Mouse (Mus musculus) bone marrow, adult 2 months (tissue): ENCODE measurements at regions not wholly inside any gene's neighbourhood (a gene's known extent, or its start where the extent isn't known, plus 50 kb on each side); places are given as distances from the start of the nearest gene placed in this dataset.

Experiments
- H3K27ac ChIP-seq: fragments of 200-500 bp; 2 replicates; pipeline ENCODE4 v1.5.1; 2012; ENCODE audit warnings: low read depth, mild to moderate bottlenecking, control low read depth, inconsistent platforms, low read length; ENCODE audit not compliant: control insufficient read depth, poor library complexity, insufficient read depth
- H3K4me1 ChIP-seq: fragments of 200-500 bp; 2 replicates; pipeline ENCODE4 v1.6.1; 2011; ENCODE audit warnings: low read length; ENCODE audit not compliant: control insufficient read depth, insufficient read depth
- H3K4me3 ChIP-seq: fragments of 200-500 bp; replicated peaks from 2 replicates; pipeline ENCODE3; 2011; ENCODE audit warnings: mild to moderate bottlenecking, low read depth, low read length, control low read depth; ENCODE audit not compliant: control insufficient read depth
- CTCF ChIP-seq: fragments of 200-500 bp; IDR thresholded peaks from 2 replicates; pipeline ENCODE4 v1.5.1; 2011; ENCODE audit warnings: low read length, control low read depth; ENCODE audit not compliant: control insufficient read depth, insufficient read depth
- POLR2A ChIP-seq: fragments of 200-500 bp; IDR thresholded peaks from 2 replicates; pipeline ENCODE4 v1.6.1; 2011; ENCODE audit warnings: low read depth, mild to moderate bottlenecking, control low read depth, low read length, borderline replicate concordance; ENCODE audit not compliant: control insufficient read depth
- WGBS: fragments of 180-500 bp; shearing (Covaris S2); methylation state at CpG from one replicate; pipeline ENCODE4 v1.1.7; 2018; 5-methylcytosine and 5-hydroxymethylcytosine counted together

DNA sequence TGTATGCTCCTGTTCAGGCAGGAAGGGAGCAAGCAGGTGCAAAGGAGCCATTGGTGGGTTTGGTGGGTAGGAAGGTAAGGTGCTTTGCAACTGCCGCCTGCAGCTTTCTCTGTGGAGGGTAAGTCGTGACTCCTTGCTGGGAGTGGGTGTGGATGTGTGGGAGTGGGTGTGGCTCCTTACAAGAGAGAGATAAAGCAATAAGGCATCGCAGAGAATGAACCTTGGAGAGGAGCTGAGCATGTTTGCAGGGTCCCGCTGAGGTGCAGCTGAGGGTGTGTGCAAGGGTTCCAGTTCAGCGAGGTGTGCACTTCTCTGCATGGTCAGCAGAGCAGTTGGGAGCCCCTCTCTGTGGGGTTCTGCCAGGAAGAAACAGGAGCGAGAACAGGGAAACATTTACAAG is 76.4 kb upstream of the Sgk1 start:
- WGBS = 65% methylated on average over 6 of the region's 6 CpGs

DNA sequence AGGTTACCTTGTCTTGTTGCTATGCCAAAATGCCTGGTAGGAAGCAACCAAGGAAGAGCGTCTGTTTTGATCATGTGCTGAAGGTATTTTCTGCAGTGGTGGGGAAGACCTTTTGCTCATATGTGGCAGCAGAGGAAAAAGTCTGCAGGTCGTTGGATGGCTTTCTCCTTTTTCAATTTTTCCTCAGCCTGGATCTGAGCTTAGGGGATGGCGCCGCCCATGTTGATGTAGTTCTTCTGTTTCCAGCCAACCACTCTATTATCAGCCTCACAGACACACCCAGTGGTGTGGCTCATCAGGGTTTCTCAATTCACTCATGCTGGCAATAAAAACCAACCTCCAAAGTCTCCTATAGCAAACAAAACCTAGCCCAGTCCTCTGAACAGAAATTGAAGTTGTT is 75.3 kb upstream of the Sgk1 start:
- H3K4me1 ChIP-seq = no peaks in the 10 kb centered on the region; the same call in 1 of the 2 replicates
- 87% methylated on average over 4 of the region's 4 CpGs for WGBS

More for the DNA sequence above, 76.4 kb upstream of the Sgk1 start:
- TF ChIP-seq CTCF (no peak), POLR2A (no peak)
- H3K27ac ChIP-seq = no peak overlapping the region
- no peaks in the 10 kb centered on the region; the same call in 1 of the 2 replicates for H3K4me1 ChIP-seq
- H3K4me3 ChIP-seq = no peak overlapping the region

DNA sequence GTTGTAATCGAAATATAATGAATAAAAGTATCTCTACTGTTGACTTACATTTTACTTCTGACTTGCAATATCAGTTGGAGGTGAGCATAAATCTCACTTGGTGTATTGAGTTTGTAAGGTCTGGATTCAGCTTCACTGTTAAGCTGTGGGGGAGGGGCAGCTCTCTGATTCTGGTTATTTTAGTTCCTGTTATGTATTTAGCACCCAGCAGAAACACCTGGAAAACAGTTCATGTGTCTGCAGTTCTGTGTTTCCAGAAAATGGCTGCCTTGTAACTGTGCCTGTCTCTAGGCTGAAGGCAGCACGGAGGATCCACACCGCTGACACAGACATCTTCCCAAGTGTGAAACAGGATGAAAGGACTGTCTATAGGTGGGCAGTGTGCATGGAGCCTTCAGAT is 62.3 kb upstream of the Sgk1 start:
- TF ChIP-seq CTCF (no peak), POLR2A (no peak)
- no peak overlapping the region for H3K27ac ChIP-seq
- H3K4me3 ChIP-seq = no peak overlapping the region
- H3K4me1 ChIP-seq = 0 out of 2 replicates have a peak, but pooled peaks cover 1% of the 10 kb centered on the region
- 78% methylated on average over 3 of the region's 3 CpGs for WGBS

More for the DNA sequence above, 75.3 kb upstream of the Sgk1 start:
- Histone ChIP-seq H3K4me3 (no peak overlapping the region), H3K27ac (no peak overlapping the region)
- no peak for TF ChIP-seq CTCF
- no peak for TF ChIP-seq POLR2A

DNA sequence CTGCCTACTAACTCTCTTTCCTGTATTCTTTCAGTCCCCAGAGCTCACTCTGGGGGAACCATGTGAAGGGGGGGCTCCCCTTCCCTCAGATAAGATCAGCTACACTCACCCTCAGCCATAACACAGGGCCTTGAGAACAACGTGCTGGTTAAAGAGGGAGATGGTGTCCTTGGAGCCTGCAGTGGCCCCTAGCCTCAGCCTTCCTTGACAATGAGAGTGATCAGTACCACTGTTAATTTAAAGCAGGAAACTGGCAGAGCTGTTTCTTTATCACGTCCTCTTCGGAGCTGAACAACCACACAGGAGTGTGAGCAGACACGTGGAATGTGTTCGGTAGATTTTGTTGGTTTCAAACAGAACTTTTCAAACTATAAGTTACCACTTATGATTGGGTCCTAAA is 60.6 kb upstream of the Sgk1 start:
- TF ChIP-seq POLR2A (no peak), CTCF (no peak)
- Histone ChIP-seq H3K27ac (no peak overlapping the region), H3K4me3 (no peak overlapping the region), H3K4me1 (0 out of 2 replicates have a peak, but pooled peaks cover 1% of the 10 kb centered on the region)
- 41% methylated on average over 5 of the region's 5 CpGs for WGBS

DNA sequence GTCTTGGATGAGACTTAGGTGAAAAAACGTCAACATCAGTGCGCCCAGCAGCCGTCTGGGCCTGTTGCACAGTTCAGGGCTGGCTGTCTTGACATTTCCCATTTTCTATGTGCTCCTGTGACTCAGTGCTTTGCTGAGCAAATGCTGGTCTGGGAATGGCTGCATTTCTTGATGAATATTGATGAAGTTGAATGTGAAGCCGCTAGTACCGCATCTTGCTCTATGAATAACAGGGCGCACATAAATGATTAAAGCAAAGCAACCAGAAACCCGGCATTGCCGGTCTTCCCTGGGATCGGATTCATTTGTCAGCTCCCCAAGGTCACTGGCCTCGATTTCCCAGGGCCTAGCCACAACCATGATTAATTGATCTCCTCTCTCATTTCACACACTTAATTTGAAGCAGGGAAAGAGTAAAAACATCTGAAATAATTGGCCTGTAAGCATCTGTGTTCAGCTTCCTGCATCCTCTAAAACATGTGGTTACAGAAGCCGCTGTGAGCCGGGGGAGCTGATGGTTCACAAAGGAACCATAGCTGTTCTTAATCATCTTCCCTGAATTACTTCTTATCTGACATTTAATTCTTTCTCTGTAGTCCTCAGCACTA is 57.5 kb upstream of the Sgk1 start:
- TF ChIP-seq CTCF (no peak), POLR2A (no peak)
- no peak overlapping the region for H3K4me3 ChIP-seq
- 0 out of 2 replicates have a peak, but pooled peaks cover 1% of the 10 kb centered on the region for H3K4me1 ChIP-seq
- H3K27ac ChIP-seq = no peak overlapping the region
- WGBS = 72% methylated on average over 12 of the region's 12 CpGs

DNA sequence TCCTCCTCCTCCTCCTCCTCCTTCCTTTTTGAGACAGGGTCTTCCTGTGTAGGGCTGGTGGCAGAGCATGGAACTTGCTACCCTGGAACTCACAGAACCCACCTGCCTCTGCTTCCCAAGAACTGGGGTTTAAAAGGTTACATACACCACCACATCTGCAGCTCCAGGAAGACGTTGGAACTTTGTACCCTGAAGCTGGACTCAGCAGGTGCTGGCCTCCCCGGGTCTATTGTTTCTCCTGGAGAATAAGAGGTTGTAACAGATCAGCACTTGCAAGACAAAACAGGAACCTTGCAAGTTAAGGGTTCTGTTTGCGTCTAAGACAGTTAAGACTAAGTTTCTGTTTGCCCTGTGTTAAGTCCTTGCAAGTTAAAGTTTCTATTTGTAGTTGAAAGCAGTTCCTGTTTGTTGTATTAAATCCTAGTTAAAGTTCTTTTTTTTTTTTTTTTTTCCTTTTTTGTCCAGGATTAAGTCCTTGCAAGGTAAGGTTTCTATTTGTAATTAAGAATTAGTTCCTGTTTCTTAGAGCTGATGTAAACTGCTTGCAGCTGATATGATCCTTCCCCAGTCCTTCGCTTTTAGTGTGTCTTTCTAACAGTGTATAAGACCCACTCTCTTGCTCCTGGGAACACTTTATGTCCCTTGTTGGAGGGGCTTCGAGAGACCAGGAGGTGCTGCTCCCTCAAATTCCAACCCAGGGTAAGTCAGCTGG is 55.0 kb upstream of the Sgk1 start:
- peak overlapping the region; percentile 15 for H3K4me3 ChIP-seq
- H3K4me1 ChIP-seq = no peaks in the 10 kb centered on the region
- no peak for TF ChIP-seq POLR2A
- no peak for TF ChIP-seq CTCF
- peak overlapping the region; percentile 88 for H3K27ac ChIP-seq
- WGBS = 8% methylated on average over 5 of the region's 5 CpGs

DNA sequence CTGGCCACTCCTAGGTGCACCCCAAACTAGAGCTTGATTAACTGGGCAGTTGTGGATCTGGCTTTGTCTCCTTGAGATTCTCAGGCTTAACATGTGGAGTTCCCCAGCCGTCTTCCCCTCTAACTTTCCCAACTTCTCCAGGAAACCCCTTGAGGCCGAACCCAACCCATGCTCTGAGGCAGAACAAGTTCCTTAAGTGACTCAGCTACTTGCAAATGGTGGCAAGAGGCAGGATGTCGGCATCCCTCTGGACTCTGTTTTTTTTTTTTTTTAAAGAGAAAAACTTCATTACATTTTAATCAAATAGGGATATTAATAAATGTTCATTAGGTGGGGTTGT is 54.5 kb upstream of the Sgk1 start:
- Histone ChIP-seq H3K27ac (peak overlapping the region; percentile 88), H3K4me1 (no peaks in the 10 kb centered on the region), H3K4me3 (peak overlapping the region; percentile 15)
- TF ChIP-seq CTCF (no peak), POLR2A (no peak)
- 11% methylated on average over 3 of the region's 3 CpGs for WGBS

DNA sequence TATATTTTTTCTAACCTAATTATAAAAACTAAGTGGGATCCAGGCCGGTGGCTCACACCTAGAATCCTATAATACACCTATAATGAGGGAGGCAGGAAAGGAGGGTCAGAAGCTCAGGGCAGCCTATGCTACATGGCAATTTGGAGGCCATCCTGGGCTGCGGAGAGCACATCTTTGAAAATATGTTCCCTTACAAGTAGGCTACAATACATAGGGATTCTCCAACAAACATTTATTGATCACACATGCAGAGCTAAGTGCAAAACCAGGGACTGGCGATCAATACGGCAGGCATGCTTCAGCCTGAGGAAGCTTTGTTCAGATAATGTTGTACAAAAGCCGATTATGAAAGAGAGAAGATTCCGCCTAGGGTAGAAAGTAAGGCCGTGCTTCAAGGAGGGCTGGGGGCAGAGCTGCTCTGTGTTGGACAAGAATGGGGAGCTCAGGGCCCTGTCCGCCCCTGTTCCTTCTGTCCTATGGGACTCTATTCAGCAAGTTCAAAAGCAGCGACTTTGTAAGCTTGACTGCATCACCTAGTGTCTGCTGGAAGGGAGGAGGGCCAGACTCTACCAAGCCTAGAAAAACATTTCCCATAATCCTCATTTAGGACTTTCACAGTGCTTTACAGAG is 53.4 kb upstream of the Sgk1 start:
- Histone ChIP-seq H3K27ac (no peak overlapping the region), H3K4me1 (no peaks in the 10 kb centered on the region), H3K4me3 (no peak overlapping the region)
- WGBS = 84% methylated on average over 9 of the region's 9 CpGs
- TF ChIP-seq POLR2A (no peak), CTCF (no peak)

DNA sequence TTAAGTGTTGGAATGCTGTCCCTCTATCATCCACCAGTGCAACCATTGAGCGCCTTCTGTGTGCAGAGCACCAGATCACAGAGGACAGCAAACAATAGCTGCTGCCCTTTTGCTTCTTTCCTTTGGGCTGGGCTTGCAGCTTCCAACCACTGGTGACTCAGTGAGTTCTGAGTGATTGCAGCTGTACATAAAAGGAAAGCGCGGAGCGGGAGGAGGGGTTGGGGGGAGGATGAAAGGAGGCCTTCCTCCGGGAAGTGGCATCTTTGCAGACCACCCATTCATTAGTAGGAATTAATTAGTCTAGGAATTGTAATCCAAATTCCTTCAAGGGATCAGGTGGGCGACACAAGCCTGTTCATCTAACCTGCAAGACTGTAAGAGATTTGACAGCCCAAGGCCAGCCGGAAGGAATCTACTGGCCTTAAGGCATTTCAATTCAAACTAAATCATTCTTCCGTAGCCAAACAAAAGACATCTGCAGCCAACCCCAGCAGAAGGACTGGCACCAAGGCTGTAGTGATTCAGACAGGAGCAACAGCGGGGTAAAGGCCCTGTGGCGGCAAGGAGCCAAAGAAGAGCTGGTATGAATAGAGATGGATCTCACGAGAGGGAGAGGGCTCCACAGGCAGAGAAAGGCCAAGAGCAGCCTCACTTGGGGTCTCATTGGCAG is 52.8 kb upstream of the Sgk1 start:
- Histone ChIP-seq H3K4me1 (no peaks in the 10 kb centered on the region), H3K27ac (no peak overlapping the region), H3K4me3 (no peak overlapping the region)
- TF ChIP-seq POLR2A = no peak
- TF ChIP-seq CTCF = no peak
- 85% methylated on average over 11 of the region's 11 CpGs for WGBS
